Mouse (Mus musculus) yolk sac, embryonic 10.5 days (tissue): Measurements from ENCODE around the gene Hoxa5.

ENCODE experiments used
- DNase-seq: peaks from one replicate; pipeline ENCODE4 v3.0.0-alpha.2; 2017; ENCODE audit warnings: low spot score

The Hoxa5 gene

DNA sequence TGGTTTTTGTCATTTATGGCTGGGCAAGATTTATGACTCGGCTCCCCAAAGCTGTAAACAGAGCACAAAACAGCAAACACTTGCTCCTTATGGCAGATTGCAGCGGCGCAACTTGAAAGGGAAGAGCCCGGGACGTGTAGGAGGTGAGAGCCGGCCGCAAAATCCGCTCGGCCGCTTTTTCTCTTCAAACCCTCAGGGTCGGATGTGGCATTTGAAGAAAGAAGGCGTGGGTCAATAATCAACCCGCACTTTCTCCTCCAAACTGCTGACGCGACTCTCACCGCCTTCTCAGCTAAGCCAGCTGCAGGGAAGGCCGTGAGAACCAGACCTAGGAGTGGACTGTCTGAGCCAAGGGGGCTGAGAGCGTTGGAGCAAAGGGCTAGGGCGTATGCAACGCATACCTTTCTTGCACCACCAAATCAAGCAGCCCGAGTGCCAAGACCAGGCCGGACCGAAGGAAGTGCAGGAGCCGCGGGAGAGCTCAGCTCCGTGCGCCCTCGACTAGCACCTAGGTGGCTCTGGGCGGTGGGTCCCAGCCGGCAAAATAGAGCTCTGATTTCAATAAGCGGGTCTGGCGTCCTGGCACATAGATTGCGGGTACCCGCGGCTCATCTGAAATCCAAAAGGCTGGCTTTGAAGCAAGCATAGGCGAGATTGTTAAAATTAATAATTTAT lies 27.2 kb downstream of the Hoxa5 start, which contains the start of gene 5730596B20Rik:
Gene 5730596B20Rik, plus strand, starts transcription at position 438 of the 675 bp plus-strand sequence.
- peak; percentile 78 for DNase-seq

DNA sequence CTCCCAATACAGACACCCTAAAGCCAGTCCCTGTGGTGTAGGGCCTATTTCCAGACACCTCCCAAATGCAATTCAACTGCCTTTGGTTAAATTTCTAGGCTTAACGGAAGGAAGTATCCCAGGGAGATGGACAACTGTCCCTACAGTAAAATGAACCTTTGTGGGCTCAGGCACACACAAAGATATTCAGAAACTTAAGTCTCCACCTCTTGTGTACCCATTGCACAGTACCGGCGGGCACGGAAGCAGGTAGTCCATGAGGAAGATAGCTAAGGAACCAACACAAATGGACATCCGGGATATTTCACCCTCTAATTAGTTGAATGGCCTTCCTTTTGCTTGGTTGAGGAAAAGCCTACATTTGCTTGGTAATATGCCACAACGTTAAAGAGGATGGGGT lies 28.0 kb downstream of the Hoxa5 start:
- DNase-seq, result no peak

DNA sequence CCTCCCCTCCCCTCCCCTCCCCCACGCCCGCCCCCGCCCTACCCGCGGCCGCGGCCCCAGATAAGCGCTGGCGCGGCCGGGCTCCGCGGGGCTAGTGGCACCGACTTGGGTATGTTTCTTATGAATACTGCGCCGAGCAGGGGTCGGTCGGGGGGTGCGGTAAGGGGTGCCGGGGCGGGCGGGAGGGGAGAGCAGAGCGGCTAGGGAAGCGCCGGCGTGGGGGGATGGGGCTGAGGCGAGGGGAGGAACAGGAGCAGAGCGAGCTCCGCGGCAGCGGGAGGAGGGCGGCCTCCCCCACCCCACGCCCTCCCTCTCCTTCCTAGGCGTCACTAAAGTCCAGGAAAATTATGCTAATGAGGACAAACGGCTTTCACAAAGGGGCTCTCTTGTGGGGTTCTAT lies 28.5 kb downstream of the Hoxa5 start:
- DNase-seq, result no peak

DNA sequence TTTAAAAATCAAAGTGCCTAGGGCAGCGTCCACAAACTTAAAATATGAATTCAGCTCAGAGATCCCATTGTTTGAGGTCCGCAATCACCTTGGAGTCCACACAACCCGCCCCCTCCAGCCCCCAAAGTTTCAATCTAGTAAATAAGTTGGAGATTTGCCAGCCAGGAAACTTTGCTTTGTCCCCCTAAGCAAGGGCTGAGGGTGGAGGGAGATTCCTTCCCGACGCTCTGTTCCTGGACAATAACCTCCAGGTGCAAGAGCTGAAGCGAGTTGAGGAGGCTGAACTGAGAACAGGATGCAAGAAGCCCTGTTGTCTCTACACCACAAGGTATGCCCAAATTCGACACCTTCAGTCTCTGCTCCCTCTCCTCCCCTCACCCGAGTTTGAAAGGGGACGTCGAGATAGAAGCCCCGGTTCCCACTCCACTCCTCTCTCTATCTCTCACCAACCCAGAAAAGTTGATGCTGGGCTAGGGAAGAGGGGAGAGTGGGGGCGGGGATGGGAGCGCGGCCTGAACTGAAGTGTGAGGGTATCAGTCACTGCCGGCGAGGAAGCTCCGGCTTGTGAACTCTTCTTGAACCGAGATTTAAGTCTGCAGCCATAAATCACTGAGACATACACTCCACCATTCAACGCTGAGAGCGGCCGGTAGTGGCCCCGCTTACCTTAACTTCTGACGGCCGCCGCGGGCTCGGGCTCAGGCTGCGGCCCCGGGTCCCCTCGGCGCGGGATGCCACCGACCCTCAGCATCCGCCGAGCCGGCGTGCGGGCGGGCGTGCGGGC lies 29.2 kb downstream of the Hoxa5 start:
- DNase-seq, result peak; percentile 74

DNA sequence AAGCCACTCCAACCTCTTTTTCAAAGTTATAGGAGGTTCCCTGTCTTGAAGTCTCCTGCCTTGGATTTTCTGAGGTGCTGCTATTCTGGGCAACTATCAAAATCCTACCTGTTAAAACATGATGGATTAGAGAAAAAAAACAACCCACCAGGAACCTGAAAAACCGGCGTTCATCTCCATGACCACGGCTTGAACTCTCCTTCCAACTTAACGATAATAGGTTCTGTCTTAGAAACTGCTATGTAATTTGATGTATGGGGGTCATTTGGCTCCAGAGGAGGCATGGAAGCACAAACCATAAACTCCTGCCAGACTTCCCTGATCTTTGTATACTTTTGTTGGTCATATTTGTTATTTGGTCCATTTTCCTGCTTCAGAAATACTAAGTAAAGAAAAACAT lies 30.7 kb downstream of the Hoxa5 start:
- DNase-seq, result no peak

DNA sequence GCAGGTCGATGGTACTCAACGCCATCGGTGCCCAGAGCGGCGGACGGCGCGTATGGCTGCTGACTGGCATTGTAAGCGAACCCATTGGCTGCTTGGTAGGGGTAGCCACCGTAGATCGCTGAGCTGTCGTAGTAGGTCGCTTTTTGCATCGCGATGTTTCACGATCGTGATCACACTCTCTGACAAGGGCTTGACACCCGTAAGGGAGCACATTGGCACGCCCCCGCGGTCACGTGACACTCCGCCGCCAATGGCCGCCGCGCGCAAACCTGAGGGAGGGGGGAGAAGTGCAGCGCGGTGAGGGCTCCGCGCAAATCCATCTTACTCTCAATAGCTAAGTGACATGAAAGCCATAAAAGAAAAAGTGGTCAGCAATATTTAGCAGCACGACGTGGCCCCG lies 31.9 kb downstream of the Hoxa5 start:
- peak; percentile 89 for DNase-seq

DNA sequence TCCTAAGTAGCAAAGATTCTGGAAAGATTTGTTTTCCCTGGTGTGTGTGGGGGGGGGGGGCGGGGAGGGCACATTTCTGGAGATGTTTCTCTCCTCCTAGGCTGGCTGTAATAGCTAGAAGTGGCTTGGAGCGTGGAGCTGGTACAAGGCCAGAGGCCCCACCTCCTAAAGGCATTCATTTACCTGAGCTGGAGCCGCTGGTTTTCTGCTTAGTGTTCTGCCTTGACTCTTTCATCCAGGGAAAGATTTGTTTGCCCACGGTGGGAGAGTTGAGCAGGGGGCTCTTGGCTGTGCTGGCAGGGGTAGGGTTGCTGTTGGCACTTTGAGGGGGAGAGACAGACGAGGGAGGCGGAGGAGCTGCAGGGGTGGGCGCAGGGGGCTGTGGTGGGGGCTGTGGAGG lies 32.4 kb downstream of the Hoxa5 start:
- DNase-seq, result peak; percentile 24

DNA sequence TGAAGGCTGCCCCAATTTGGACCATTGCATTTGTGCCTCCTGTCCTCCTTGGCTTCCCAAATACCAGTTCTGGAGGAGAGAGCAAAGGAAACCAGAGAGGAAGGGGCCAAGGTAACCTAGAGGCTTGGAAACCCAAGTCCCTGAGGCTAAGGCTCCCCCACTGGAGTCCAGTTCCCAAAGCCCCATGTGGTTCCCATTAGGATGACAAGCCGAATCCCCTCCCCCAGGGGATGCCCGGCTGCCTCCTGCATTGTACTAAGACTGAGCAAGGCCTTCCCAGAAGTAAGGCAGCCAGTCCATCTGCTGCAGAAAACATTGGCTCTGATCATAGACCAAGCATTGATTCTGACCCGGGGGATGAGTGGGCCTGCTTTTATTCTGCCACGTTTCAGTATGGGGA lies 33.1 kb downstream of the Hoxa5 start:
- peak; percentile 38 for DNase-seq

DNA sequence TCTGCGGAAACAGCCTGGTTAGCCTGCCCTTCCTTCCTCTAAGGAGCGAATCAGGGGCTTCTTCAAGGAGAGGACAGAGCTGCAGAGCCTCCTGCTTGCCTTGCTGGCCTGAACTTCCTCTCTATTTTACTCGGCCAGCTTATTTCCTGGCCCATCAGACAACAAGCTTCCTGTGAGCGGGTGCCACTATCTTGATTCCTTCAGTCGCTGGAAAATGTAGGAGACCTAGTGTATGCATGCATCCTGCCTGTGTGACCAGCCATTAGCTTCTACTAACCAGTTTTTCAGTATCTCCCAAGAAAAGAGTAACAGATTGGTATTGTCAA lies 33.5 kb downstream of the Hoxa5 start:
- no peak for DNase-seq

DNA sequence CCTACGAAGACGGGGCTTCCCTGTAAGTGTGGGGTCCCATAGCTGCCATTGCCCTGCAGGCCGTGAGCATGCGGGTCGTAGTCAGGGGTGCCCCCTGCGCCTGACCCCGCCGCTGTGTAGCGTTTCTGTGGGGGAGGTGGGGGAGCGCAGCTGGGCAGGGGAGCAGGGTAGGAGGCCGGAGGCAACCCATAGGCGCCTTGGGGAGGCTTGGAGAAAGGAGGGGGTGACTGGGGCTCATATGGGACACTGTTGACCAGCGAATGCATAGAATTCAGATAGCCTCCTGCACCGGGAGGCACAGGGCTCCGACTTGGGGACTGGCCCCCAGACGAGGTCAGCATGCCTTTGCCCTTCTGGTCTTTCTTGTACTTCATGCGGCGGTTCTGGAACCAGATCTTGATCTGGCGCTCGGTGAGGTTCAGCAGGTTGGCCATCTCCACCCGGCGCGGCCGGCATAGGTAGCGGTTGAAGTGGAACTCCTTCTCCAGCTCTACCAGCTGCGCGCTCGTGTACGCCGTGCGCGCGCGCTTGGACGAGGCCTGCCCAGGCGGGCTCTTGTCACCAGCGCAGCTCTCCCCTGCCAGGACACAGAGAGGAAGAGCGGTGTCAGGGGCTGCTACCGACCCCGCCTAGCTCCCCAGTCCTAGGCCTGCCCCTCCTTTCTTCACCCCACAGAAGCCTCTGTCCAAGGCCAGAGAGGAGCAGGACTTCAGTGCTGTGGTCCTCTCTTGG lies 34.1 kb downstream of the Hoxa5 start:
- DNase-seq, result peak; percentile 32

DNA sequence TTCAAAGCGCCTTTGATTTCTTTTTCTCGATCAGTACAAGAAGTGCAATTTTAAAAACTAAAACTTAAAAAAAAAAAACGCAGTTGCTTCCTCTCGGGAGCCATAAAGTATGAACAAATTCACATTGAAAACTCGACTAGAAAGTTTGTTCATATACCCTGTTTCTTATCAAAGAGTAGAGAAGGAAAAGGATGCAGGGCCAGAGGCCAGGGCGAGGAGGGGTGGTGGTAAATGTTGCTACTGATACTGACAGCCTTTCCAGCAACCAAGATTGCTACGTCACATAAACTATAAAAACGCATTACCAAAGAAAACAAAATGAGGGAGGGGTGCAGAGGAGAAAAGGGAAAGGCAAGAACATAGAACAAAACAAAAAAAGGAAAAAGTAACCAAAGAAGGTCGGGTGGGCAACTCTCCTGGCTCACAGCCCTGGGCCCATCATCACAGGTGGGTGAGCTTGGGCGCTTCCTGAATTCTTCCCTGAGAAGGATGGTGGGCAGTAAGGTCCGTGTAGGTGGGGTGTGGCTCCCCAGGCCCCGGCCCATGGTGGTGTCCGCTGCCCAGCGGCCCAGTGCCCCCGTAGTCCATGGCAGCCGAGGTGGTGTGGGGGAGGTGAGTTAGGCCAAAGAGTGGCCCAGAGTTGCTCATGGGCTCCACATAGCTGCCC lies 34.8 kb downstream of the Hoxa5 start:
- peak; percentile 20 for DNase-seq

DNA sequence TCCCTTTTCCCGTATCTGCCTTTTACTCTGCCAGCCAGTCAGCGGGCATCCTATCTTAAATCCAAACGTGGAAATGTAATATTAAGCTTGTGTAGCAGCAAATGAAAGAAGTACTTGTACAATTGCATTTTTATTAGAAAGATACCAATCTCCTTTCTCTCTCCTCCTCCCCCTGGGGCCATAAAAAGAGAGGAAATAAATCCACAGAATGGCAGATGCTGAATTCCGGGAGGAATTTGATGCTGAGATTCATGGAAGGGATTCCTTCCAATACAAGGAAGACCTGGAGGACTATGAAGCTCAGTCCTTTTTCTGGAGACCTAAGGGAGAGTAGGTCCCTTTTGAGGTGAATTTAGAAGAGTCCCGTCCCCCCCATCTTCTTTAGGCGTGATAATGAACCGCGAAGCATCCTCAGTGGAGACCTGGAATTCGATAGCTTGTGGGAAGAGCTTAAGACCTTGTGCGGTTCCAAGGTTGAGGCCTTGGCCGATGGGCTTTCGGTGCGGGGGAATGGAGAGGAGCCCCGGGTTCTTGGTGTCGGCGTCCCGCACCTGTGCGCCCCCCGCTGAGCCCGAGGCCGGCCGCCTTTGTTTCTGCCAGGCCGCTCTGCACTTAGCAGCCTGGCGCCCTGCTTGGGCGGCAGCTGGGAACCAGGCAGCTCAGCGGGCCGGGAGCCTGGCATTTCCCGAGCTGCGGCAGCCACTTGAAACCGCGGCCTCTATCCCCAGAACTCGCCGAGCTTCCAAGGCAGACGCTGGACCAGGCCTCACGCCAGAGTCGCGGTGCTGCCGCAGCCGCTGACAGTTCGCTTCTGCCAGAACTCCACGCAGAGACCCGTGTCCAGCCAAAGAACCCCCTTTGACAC lies 36.0 kb downstream of the Hoxa5 start:
- peak; percentile 20 for DNase-seq

DNA sequence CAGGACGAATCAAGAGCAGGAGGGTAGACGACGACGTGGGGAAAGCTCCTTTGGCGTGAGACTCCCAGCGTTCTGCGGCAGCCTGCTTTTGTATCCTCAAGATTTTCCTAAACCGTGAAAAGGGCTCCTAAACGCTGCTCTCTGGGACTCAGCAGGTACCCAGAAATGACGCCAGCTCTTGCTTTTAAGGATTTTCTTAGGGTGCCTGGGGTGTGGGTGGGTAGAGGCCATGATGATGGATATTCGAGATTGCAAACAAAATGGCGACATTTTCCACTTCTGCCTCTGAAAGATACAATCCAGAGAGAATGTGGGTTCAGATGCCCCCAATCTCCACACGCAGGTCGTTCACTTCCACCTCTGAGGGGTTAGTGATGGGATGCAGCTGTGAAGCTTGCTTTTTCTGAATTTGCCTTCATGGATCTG lies 36.6 kb downstream of the Hoxa5 start:
- no peak for DNase-seq

DNA sequence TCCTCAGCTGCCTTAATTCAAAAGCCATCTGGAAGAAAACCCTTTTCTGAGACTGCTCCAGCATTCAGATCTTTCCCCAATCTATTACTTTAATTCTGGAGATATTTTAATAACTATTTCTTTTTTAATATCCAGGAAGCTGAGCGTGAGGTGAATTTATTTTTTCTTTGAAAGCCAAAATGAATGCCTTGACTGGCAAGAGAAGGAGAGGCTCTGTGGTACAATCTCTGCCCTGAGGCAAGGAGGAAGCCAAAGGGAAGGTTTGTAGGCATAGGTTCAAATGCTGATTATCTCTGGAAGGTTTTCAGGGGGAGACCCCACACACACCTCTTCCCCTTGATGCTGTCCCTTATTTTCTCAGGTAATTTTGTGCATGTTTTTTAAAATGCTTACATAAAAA lies 37.2 kb downstream of the Hoxa5 start:
- DNase-seq, result no peak

DNA sequence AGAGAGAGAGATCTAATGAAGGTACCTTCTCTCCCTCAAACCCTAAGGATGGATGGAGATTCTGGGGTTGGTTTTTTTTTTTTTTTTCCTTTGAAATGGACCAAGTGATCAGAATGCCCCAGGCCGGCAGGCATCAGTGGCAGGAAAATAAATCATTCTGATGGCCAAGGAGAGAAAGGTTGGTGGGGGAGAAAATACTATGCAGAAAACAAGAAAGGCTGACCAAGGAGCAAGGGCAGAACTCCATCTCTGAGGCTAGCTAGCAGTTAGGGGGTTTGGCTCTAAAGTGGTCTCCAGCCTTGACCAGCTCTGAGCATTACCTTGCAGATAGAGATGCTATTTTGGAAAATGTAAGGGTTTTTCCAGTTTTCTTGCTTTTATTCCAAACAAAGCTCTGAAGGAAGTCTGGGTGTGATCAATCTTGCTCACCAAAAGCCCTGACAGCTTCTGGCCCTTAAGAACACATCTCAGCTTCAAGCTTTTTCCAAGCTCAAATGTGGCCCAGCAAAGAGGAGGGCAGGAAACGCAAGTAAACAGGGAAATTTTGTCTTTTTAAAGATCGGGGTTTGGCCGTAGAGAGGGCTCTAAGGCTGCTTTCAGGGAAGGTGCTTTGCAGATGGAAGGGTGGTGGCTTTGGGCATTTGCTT lies 37.8 kb downstream of the Hoxa5 start:
- peak; percentile 38 for DNase-seq

DNA sequence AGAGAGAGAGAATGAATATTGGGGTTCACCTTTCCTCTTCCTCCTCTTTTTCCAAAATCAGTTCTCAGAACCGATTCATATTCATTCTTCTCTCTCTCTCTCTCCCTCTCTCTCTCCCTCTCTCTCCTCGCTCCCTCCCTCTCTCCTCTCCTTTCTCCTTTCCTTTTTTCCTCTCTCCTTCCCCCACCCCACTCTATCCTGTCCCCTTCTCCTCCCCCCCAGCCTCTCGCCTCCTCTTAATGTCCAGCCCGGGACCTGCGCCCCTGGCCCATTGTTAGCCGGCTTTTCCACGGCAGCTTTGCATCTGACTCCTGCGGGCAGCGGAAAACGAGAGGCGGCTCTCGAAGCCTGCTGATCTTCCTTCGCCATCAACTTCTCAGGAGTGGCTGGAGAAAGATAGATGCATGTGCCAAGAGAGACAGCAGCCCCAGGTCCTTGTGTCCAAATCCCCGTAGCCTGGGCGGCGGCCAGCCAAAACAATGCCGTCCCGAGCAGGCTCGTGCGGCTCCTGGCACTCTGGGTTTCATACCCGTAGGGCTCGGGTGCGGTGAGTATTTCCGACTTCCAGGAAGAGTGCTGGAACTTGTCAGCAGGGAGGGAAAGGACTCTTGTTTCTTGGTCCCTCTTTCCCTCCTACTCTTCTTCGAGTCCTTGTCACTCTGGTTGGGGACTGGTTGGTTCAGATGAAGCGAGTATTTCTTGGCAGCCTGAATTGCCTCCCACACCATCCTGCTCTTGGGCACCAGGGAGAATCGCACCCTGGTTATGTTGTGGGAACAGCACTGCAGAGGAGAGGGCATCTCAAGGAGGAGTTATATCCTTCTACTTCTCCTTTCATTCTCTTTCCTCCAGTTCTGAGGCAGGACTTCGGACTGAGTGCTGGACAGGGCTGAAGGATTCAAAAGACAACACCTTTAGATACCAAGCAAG lies 38.7 kb downstream of the Hoxa5 start:
- peak; percentile 18 for DNase-seq

DNA sequence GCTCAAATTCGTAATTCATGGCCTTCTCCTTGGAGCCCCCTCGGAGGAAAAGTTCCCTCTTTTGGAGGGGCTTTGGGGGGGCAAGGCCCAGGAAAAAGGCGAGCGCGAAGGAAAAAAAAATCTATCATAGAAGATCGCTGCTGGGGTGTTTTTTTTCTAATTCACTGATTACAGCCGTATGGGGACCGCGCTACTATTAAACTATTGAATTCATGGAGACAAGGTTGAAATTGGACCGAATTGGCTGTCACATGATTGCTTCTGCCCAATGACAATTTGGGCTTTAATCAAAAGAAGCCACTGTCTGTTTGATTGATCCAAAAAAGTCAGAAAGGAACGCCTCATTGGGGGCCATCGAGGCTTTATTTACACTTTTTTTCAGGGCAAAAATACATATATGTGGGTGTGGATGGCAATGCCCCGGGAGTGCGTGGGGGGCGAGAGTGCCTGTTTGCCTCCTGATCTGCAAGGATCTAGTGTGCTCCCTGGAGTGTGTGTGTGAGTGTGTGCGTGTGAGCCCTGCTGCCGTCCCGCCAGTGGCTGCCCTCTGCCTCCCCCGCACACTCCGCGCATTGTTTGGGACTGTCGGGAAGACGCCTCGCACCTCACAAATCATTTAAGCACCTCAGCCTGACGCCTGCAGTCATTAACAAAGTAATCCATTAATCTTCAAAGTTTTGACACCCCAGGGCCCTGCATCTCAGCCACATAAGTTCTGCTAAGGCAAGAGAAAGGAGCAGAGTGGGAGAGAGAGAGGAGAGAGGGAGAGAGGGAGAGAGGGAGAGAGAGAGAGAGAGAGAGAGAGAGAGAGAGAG lies 39.6 kb downstream of the Hoxa5 start, which contains the start of gene Hoxa2:
Gene Hoxa2, minus strand, starts transcription at position 206 of the 815 bp plus-strand sequence.
- DNase-seq, result peak; percentile 40

DNA sequence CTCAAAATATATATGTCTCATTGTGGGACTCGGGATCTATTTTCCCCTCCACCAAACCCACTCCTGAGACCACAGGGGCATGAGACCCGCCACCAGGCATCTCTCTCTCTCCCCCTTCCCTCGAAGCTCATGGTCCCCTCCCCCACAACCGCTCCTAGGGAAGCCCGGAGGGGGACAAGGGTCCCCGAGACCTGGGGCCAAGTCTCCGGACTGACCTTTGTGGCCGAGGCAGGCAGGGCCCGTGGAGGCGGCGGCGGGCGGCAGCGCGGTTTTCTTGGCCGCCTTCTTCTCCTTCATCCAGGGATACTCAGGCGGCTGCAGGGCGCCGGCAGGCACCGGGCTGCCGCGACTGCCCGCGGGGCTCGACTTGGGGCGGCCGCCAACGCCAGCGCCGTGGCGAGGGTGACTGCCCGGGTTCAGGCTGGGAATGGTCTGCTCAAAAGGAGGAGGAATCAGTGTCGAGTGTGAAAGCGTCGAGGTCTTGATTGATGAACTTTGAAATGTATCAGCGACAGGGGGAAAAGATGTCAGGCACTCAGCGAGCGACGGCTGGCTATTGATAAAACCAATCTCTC lies 40.2 kb downstream of the Hoxa5 start:
- DNase-seq, result peak; percentile 42
